Mouse (Mus musculus): ENCODE data around the gene Gm21858.
"Not testable (repeated sequence)": the region's sequence is repeated elsewhere in the genome, so short reads cannot be mapped to it uniquely, and the experiment has no call there.

Gm21858 gene

GRCm38 (mm10) chrY:55731456-55731855 lies at the start of gene Gm21858:
Gene Gm21858, plus strand, starts transcription at chrY:55731756.
- not testable (repeated sequence) for DNase-seq (ENCODE audit: inconsistent age in 2 of 2, low spot score in 1 of 2)

Measured in adrenal gland, adult (tissue).